In genomic region chr4:72198877-72199411, GRCm38 (mm10) we compare ENCODE assay signal across 8 mouse cellular contexts. TPM values are rescaled to one million over a fixed set of nuclear protein-coding genes. Genes with fewer than 3 reads are reported as not detected.
A peak's percentile ranks its signal among the peaks of the same experiment; 100 is the strongest.
DNase-seq lines count a peak whose midpoint lies in the region; ATAC-seq and TF ChIP-seq lines count a peak whose summit lies in the region.

No protein-coding gene starts in this region.

- under 1% methylated on average over 22 of the region's 22 CpGs for WGBS in forebrain, embryonic 10.5 days
- WGBS in heart, embryonic 15.5 days: 3% methylated on average over 22 of the region's 22 CpGs
- 2% methylated on average over 22 of the region's 22 CpGs for WGBS in liver, embryonic 13.5 days (ENCODE audit: insufficient replicate concordance)
- under 1% methylated on average over 22 of the region's 22 CpGs for WGBS in stomach, embryonic 15.5 days

- TF ChIP-seq CTCF in C2C12 (IDR thresholded peaks at IDR 0.05; ENCODE audit: control insufficient read depth, insufficient read depth, insufficient read length): peak; percentile 94
- peak; percentile 80 for TF ChIP-seq CTCF in brain, embryonic 14.5 days (IDR thresholded peaks at IDR 0.05; ENCODE audit: borderline replicate concordance, extremely low read depth, insufficient read depth, insufficient read length)

- H3K79me3 ChIP-seq in C2C12 (ENCODE audit: low read depth): peaks cover 38% of the 10 kb centered on the region

- H3K9me3 ChIP-seq in forebrain, embryonic 10.5 days: no peaks in the 10 kb centered on the region
- H3K9me3 ChIP-seq in heart, embryonic 15.5 days (replicated peaks): no peaks in the 10 kb centered on the region
- H3K9me3 ChIP-seq in liver, embryonic 13.5 days (replicated peaks): no peaks in the 10 kb centered on the region
- no peaks in the 10 kb centered on the region for H3K9me3 ChIP-seq in stomach, embryonic 15.5 days

- H3K27me3 ChIP-seq in C2C12 (ENCODE audit: control insufficient read depth, insufficient read depth, insufficient read length): no peaks in the 10 kb centered on the region
- no peaks in the 10 kb centered on the region for H3K27me3 ChIP-seq in forebrain, embryonic 10.5 days (ENCODE audit: poor library complexity, severe bottlenecking)
- H3K27me3 ChIP-seq in heart, embryonic 15.5 days: peaks cover 49% of the 10 kb centered on the region
- H3K27me3 ChIP-seq in liver, embryonic 13.5 days: peaks cover 7% of the 10 kb centered on the region
- no peaks in the 10 kb centered on the region for H3K27me3 ChIP-seq in stomach, embryonic 15.5 days (replicated peaks)

- peak overlapping the region; percentile 94 for H3K4me2 ChIP-seq in heart, embryonic 15.5 days
- H3K4me2 ChIP-seq in liver, embryonic 13.5 days: peak overlapping the region; percentile 98
- H3K4me2 ChIP-seq in stomach, embryonic 15.5 days: peak overlapping the region; percentile 88

- peak overlapping the region; percentile 62 for H3ac ChIP-seq in C2C12 (ENCODE audit: control insufficient read depth, insufficient read length, low read depth)

- H3K79me2 ChIP-seq in C2C12 (ENCODE audit: control insufficient read depth, insufficient read depth): peaks cover 69% of the 10 kb centered on the region

- DNase-seq in brain, embryonic 14.5 days (ENCODE audit: low read depth): peak; percentile 96
- DNase-seq in forebrain, embryonic 10.5 days (ENCODE audit: extremely low spot score, low spot score): peak; percentile 82
- DNase-seq in kidney, postnatal 25 days: peak; percentile 82 to 86
- DNase-seq in liver, embryonic 13.5 days: peak; percentile 30
- peak; percentile 83 for DNase-seq in neural tube, embryonic 10.5 days (ENCODE audit: extremely low spot score, low spot score)

- peak overlapping the region; percentile 61 for H3K4me3 ChIP-seq in C2C12 (ENCODE audit: insufficient read depth, poor library complexity, severe bottlenecking)
- peak overlapping the region; percentile 96 for H3K4me3 ChIP-seq in forebrain, embryonic 10.5 days
- peak overlapping the region; percentile 75 for H3K4me3 ChIP-seq in heart, embryonic 15.5 days
- peak overlapping the region; percentile 78 for H3K4me3 ChIP-seq in liver, embryonic 13.5 days (replicated peaks)
- H3K4me3 ChIP-seq in stomach, embryonic 15.5 days (replicated peaks): peak overlapping the region; percentile 84

- peaks cover 27% of the 10 kb centered on the region for H3K36me3 ChIP-seq in C2C12 (ENCODE audit: control insufficient read depth, insufficient read depth)
- H3K36me3 ChIP-seq in forebrain, embryonic 10.5 days (replicated peaks): peaks cover 30% of the 10 kb centered on the region
- no peaks in the 10 kb centered on the region for H3K36me3 ChIP-seq in heart, embryonic 15.5 days
- peaks cover 13% of the 10 kb centered on the region; the same call in 1 of the 2 replicates for H3K36me3 ChIP-seq in liver, embryonic 13.5 days
- no peaks in the 10 kb centered on the region for H3K36me3 ChIP-seq in stomach, embryonic 15.5 days

- H3K9ac ChIP-seq in heart, embryonic 15.5 days: peak overlapping the region; percentile 69
- peak overlapping the region; percentile 82 for H3K9ac ChIP-seq in liver, embryonic 13.5 days
- H3K9ac ChIP-seq in stomach, embryonic 15.5 days: peak overlapping the region; percentile 86

- H3K27ac ChIP-seq in forebrain, embryonic 10.5 days: peak overlapping the region; percentile 98
- H3K27ac ChIP-seq in heart, embryonic 15.5 days: no peak overlapping the region; the same call in 1 of the 2 replicates
- peak overlapping the region; percentile 39; the same call in 1 of the 2 replicates for H3K27ac ChIP-seq in liver, embryonic 13.5 days
- peak overlapping the region; percentile 97; the same call in 1 of the 2 replicates for H3K27ac ChIP-seq in stomach, embryonic 15.5 days

- ATAC-seq in heart, embryonic 15.5 days (replicated peaks; ENCODE audit: insufficient number of reproducible peaks, insufficient read depth, low FRiP score, low read depth): peak; percentile 26; the same call in 1 of the 2 replicates
- ATAC-seq in liver, embryonic 13.5 days (ENCODE audit: low read depth): peak; percentile 39
- peak; percentile 33 for ATAC-seq in stomach, embryonic 15.5 days (ENCODE audit: insufficient read depth, low FRiP score, low read depth)

- no peak for TF ChIP-seq POLR2A in brain, embryonic 14.5 days (IDR thresholded peaks at IDR 0.05; ENCODE audit: borderline replicate concordance, extremely low read depth, insufficient read depth, insufficient read length, poor library complexity, severe bottlenecking)

- peaks cover 60% of the 10 kb centered on the region for H3K4me1 ChIP-seq in forebrain, embryonic 10.5 days
- H3K4me1 ChIP-seq in heart, embryonic 15.5 days (replicated peaks): peaks cover 40% of the 10 kb centered on the region
- peaks cover 66% of the 10 kb centered on the region for H3K4me1 ChIP-seq in liver, embryonic 13.5 days (replicated peaks)
- peaks cover 24% of the 10 kb centered on the region; the same call in 1 of the 2 replicates for H3K4me1 ChIP-seq in stomach, embryonic 15.5 days

TF ChIP-seq in C2C12, 6 proteins besides CTCF, POLR2A, EP300 and RAD21:
- TF ChIP-seq MAX (IDR thresholded peaks at IDR 0.05) (peak; percentile 24), MYOG (IDR thresholded peaks at IDR 0.05; ENCODE audit: control insufficient read depth, extremely low read depth, insufficient read length) (no peak), CEBPB (IDR thresholded peaks at IDR 0.05; ENCODE audit: low read depth) (peak; percentile 40), FOSL1 (IDR thresholded peaks at IDR 0.05; ENCODE audit: insufficient read depth, low read length, poor library complexity, severe bottlenecking) (no peak)

RNA-seq across cellular contexts. Expression of gene Tle1, which starts 1.8 kb away (rescaled TPM):
- 23.2 TPM for polyA plus RNA-seq in C2C12 (2012; fragmentation: generic; extraction: Trizol)
- polyA plus RNA-seq in brain, embryonic 14.5 days (2012; rRNA removed): 115 and 127 TPM in 2 replicates
- polyA plus RNA-seq in forebrain, embryonic 10.5 days (2016; fragmentation: Nextera tagmentation; extraction: Ambion mirVana): 39.2 and 39.8 TPM in 2 replicates
- polyA plus RNA-seq in heart, embryonic 15.5 days (2015; fragmentation: Nextera tagmentation; extraction: Ambion mirVana): 6.1 and 10.1 TPM in 2 replicates
- 5.6 and 6.1 TPM in 2 replicates for polyA plus RNA-seq in liver, embryonic 13.5 days (2015; fragmentation: Nextera tagmentation; extraction: Ambion mirVana)
- polyA plus RNA-seq in stomach, embryonic 15.5 days (2015; fragmentation: Nextera tagmentation; extraction: Ambion mirVana): 17.8 and 22.3 TPM in 2 replicates

Comparison
In these comparisons a context has a peak if more than half of its experiments do, and no peak if none do; other contexts are left out.
1. DNase-seq: peak in every context shown above with its lines; median percentile 96 in brain, embryonic 14.5 days; 84 in kidney, postnatal 25 days; 83 in neural tube, embryonic 10.5 days; 82 in forebrain, embryonic 10.5 days; 30 in liver, embryonic 13.5 days.